Mouse (Mus musculus) monocyte, adult 5-6 weeks (primary cell): ENCODE results near the gene Phactr3. TPM values are rescaled to one million over a fixed set of nuclear protein-coding genes. Genes with fewer than 3 reads are reported as not detected.
"Not testable (repeated sequence)": the region's sequence is repeated elsewhere in the genome, so short reads cannot be mapped to it uniquely, and the experiment has no call there.

Experiments used
- ATAC-seq: fragments of 153-309, 156-312 bp; replicated peaks from 2 replicates; pipeline ENCODE4 v1.8.0; 2017; ENCODE audit warnings: mild to moderate bottlenecking; ENCODE audit not compliant: low TSS enrichment, insufficient number of reproducible peaks, severe bottlenecking, poor library complexity, low FRiP score
- total RNA-seq: library from RNA; stranded (forward); fragments of 200-1000, 200-491, 200-594 nt; gene quantifications from 3 replicates; pipeline ENCODE4 v1.2.3, GENCODE M21; 2017

Gene Phactr3
- 62.1 to 93.8 TPM (median 74.6 TPM) in 3 replicates for total RNA-seq

DNA sequence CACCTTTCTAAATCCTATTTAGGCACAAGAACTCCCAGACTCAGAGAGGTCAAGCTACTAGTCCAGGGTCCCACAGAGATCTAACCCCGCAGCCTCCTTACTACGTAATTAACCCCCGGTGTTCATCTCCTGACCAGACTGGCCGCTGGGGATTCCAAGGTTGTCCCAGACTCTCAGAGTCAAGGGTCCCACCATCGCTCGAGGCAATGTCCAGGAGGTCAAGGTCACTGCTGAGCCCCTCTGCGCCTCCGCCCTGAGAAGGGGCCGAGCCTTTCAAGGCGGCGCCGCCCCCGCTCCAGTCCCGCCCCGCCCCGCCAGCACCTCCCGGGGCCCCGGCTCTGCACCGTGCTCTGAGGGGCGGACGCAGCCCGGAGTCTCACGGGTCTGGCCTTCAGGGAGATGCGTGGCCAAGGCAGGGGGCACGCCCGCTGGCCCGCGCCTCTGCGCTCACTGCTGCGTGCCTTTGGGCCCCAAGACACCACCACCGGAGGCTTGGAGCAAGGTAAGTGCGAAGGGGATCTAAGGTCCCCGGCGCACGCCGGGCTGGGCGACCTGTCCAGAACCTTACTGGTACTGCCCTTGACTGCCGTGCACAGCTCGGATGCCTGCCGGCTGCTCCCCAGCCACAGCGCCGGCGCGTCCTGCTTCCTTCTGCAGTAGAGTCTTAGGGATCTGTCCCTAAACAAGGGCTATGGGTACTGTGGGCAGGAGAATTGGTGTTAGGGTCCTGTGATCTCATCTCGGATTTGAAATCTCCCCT, at the start of gene Phactr3:
Gene Phactr3 (plus strand): TSS at position 175 of the 760 bp plus-strand sequence.
- no peak for ATAC-seq

GRCm38 (mm10) chr2:178078166-178078717, 40.5 kb upstream of the Phactr3 start, which contains the start of gene Zfp931:
Zfp931 (minus strand) TSS chr2:178078476.
- ATAC-seq = not testable (repeated sequence)

DNA sequence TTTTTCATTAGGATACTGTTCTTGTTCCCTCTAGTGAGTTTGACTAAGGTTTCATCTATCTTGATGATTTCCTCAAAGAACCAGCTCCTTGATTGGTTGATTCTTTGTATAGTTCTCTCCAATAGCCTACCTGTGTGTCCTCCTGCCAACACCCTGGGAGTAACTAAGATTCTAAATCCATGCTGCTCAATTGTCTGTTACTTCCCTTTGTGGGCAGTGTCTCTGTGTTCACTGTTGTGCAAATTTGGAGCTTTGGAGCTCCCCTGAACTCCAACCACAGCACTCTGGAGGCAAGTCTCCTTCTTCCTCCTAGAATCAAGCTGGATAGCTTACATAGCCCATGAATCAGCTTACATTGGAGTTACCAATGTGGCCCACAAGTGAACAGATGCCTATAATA, 29.2 kb upstream of the Phactr3 start:
- no peak for ATAC-seq

- no peak for ATAC-seq
Observed at GRCm38 (mm10) chr2:178098021-178098420, 20.8 kb upstream of the Phactr3 start.

GRCm38 (mm10) chr2:178101957-178102356, 16.8 kb upstream of the Phactr3 start:
- no peak; the same call in 1 of the 2 replicates for ATAC-seq

- ATAC-seq = no peak
Observed at GRCm38 (mm10) chr2:178117946-178118345, 829 bp upstream of the Phactr3 start.

- ATAC-seq = no peak
Observed at GRCm38 (mm10) chr2:178119561-178120355, 983 bp downstream of the Phactr3 start.

DNA sequence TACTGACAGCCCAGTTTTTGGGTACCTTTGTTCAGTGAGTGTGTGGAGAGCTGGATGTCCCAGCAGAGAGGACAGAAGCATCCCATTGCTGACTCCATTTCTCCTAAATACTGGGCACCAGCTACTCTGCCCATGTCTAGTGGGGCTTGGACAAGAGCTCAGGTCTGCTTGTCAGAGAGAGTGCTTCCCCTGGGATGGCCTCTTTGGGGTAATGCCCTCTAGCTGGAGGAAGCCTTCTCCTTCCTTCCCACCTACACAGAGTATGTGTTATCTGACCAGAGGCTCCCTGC, 1.5 kb downstream of the Phactr3 start:
- no peak for ATAC-seq

- no peak for ATAC-seq
Observed at GRCm38 (mm10) chr2:178120651-178121374, 2.0 kb downstream of the Phactr3 start.

DNA sequence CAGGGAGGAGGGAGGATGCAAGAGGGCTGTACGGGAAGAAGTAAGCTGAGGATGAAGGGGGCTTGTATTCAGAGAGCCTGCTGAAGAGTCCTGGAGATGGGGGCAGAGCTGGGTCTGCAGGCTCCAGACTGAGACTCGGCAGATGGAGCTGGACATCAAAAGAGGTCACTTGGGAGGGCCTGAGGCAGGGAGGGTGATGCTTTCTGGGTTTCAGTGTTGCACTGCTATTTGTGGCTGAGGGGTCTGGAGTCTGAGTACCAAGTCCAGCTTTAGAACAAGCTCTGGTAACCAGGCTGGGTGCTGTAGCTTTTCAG, 2.6 kb downstream of the Phactr3 start:
- ATAC-seq = no peak

GRCm38 (mm10) chr2:178121946-178122665, 3.3 kb downstream of the Phactr3 start:
- ATAC-seq = no peak

- no peak for ATAC-seq
Observed at GRCm38 (mm10) chr2:178123466-178123865, 4.7 kb downstream of the Phactr3 start.

GRCm38 (mm10) chr2:178125427-178125826, 6.7 kb downstream of the Phactr3 start:
- ATAC-seq = no peak

GRCm38 (mm10) chr2:178126041-178126820, 7.5 kb downstream of the Phactr3 start:
- no peak for ATAC-seq

GRCm38 (mm10) chr2:178128594-178128993, 9.8 kb downstream of the Phactr3 start:
- ATAC-seq = no peak

GRCm38 (mm10) chr2:178129161-178129560, 10.4 kb downstream of the Phactr3 start:
- ATAC-seq = no peak

DNA sequence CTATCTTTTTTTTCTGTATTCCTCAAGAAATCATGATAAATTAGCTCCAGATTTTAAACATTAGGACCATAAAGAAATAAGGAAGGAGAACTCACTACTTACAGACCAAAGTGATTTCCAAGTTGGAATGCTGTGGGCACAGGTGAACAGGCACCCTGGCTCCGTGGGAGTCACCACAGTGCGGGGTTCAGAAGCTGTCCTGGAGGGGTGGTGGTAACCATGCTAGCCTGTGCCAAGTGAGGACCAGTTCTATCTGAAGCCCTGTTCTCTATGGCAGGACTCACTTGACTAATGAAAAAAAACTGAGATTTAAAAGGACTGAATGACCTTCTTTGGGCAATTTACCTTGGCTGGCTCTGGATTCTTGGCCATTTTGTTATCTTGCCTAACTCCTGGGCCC, 10.9 kb downstream of the Phactr3 start:
- ATAC-seq = no peak

DNA sequence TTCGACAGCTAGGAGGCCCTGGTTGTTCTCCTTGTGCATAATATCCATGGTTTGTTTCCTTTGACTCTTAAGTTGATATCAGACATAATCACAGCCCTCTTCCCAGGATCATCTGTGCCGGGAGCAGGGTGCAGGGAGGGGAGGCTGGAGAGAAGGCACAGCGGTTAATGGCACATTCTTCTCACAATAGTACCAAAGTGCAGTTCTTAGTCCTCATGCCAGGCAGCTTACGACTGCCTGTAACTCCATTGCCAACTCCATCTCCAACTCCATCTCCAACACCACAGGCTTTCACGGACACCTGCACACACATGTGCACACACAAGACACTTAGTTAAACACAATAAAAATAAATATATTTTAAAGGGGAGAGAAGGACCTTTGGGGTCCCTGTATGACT, 11.8 kb downstream of the Phactr3 start:
- ATAC-seq = no peak
